Mouse (Mus musculus) liver (tissue): Measurements from ENCODE around the gene Hcn2.

Source experiments
- DNase-seq: peaks from one replicate; pipeline ENCODE4 v3.0.0-alpha.2; 2020; ENCODE audit warnings: mixed read lengths

Gene Hcn2

DNA sequence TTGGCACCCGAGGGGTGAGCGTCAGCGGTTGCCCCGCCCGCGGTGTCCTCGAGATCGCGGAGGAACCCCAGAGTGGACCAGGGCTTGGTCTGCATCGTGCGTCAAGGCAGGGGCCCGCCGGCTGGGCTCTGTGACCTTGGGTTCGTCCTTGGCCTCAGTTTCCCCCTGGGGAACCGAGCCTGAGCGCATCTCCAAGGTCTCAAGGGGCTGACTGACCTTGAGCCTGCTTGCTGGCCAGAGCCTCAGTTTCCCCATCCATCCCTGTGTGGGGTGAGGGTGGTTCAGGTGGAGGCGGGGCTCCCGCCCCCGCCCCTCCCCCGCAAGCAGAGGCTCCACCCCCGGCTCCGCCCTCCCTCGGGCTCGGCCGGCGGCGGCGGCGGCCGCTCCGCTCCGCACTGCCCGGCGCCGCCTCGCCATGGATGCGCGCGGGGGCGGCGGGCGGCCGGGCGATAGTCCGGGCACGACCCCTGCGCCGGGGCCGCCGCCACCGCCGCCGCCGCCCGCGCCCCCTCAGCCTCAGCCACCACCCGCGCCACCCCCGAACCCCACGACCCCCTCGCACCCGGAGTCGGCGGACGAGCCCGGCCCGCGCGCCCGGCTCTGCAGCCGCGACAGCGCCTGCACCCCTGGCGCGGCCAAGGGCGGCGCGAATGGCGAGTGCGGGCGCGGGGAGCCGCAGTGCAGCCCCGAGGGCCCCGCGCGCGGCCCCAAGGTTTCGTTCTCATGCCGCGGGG lies at the start of gene Hcn2:
Gene Hcn2, plus strand, starts transcription at position 381 of the 734 bp plus-strand sequence.
- DNase-seq, result no peak

DNA sequence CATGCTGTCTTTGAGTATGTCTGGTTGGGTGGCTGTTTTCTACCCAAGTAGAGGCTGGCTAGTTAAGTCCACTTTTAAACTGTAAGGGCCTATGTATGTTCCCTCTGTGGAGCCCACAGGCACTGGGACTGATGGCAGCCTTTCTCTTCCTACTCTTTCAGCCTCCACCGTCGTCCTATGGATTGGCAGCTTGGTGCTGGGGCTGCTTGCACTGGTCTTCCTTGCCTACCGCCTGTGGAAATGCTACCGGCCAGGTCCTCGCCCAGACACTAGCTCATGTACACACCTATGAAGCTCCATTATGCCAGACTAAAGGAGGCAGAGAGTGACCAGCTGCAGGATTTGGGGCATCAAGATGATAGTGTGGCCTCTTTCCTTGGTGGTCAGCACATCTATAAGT lies 48.4 kb upstream of the Hcn2 start:
- no peak for DNase-seq

DNA sequence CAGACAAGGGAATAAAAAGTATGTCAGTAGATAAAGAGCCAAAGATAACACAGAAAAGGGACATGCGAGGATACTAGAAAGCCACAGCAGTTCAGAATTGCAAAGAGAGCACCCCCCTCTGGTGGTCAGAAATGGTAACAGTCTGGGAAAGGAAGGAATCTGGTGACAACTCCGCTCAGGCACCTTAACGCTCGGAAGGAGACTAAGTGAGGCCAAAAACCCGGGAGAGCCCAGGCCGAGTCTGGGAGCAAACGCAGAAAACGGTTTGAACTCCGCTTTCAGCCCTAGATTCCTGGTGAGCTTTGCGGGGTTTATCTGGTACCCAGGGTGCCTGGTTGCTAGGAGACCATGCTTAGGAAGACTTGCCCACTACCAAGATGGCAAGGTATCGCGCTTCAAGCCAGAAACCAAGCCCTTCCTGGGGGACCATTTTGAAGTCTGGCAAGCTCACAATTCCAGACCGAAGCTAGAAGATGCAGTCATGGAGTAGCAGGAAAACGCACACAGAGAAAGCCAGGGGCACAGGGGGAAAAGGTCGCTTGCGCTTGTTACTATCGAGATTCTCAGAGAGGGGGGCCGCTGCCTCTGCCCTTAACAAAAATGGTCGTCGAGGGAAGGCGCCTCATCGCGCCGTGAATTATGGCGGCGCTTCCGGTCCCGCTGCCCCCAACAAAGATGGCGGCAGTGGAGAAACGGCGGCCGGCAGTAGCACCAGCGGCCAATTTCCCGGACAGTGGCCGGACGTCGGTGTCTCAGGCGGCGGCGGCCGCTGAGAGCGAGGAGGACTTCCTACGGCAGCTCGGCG lies 47.5 kb upstream of the Hcn2 start, which contains the start of gene Tpgs1:
Gene Tpgs1, plus strand, starts transcription at position 599 of the 805 bp plus-strand sequence.
- DNase-seq, result peak; percentile 85

DNA sequence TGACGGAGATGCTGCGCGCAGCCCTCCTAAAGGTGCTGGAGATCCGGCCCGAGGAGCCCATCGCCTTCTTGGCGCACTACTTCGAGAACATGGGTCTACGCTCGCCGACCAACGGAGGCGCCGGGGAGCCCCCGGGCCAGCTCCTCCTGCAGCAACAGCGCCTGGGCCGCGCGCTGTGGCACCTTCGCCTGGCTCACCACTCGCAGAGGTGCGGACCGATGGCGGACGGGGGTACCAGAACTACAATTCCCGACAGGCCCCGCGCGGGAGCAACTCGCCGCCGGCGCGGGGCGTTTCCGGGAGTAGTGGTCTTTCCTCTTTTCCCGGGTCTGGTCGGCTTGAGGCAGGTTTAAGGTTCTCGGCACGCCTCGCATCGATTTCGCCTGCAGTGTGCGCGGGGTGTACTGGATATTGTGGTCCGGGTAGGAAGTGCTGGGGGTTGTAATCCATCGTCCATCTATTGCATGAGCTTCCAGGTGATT lies 46.8 kb upstream of the Hcn2 start:
- DNase-seq, result peak; percentile 77

DNA sequence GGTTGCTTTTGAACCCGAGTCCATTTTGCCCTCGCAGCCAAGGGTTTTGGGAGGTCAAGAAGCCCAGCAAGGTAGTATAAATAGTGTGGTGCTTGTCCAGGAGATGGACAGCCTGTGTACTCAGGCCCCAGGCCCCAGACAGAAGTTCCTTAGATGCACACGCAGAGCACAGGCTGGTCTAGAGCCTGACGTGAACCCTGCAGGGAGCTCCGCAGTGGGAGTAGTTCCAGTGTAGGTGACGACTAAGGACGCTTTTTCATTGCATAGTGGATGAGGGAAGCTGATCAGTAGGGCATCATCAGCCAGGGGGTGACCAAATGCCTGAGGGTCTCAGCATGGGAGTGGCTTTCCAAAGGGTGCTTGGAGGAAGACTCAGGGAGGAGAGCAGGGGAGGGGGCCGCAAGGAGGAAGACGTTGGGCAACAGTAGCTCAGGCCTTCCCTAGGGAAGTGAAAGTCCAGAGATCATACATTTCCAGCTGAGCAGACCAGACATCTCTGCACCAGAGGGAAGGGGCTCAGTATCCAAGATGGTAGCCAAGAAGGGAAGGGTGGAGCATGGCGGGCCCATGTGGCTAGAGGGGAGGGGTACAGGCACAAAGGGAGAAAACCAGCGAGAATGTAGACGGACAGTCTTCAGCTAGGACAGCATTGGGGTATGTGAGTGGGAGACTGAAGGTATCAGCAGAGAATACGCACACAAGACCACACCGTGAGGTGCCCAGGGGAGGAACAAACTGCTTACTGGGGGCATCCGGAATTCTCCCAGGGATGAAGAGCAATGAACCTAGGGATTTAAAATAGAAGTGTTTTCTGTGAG lies 46.2 kb upstream of the Hcn2 start:
- DNase-seq, result no peak

DNA sequence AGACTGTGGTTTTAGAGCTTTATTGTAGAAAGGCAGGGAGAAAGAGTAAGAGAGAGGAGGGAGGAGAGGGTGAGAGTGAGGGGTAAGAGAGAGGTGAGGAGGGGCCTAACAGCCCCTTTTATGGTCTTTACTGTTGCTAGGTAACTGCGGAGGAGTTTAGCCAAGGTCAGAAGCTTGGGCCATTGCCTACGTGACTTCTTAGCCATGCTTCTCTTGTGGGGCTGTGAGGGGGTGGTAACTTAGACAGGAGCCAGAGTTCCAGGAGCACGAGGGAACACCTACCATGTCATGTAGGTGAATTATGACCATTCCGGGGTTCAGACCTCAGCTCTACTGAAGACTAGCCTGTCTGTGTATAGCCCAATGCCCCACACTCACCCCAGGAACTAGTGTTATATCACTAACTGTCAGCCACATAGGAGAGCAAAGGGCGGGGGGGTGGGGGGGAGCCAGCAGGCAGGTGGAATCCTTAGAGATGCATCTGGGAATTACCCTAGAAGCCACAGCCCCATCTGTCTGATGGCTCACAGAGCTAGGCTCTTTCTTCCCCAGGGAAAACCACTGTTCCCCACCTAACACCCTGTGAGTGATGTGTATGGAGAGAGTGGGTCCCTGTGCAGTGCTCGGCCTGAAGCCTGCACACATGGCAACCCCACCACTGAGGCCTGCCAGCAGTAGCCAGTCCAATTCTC lies 44.9 kb upstream of the Hcn2 start:
- DNase-seq, result no peak

DNA sequence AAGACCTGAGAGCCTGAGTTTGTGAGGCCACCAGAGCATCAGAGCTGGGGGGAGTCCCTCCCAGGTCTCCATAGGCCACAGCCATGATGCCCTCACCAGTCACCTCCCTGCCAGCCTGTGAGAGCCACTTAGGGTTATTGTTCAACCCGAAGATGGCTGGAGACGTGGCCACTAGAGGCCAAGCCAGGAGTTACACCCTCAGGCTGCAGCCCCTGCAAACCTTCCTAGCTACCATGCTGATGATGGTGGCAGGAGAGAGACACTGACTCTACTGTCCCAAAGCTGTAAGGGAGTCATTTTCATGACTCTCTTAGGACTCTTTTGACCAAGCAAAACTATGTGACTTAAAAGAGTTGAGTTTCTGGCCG lies 44.4 kb upstream of the Hcn2 start:
- no peak for DNase-seq

DNA sequence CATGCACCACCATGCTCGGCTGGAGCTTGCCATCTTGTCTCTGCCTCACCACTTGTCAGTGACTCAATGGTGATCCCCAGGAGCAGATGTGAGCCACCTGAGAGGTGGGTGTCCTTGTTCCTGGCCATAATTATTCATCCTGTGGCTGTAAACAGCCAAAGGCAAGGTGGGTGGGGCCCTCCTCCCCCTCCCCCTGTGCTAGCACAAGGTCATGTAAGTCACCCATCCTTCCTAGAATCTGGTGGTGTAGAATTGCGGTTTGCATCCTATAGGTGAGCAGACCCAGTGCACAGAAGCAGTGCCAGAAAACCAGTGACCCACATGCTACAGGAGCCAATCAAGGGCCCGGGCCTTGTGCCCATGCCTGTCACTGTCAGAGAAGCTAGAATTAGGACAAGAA lies 43.4 kb upstream of the Hcn2 start:
- DNase-seq, result no peak

DNA sequence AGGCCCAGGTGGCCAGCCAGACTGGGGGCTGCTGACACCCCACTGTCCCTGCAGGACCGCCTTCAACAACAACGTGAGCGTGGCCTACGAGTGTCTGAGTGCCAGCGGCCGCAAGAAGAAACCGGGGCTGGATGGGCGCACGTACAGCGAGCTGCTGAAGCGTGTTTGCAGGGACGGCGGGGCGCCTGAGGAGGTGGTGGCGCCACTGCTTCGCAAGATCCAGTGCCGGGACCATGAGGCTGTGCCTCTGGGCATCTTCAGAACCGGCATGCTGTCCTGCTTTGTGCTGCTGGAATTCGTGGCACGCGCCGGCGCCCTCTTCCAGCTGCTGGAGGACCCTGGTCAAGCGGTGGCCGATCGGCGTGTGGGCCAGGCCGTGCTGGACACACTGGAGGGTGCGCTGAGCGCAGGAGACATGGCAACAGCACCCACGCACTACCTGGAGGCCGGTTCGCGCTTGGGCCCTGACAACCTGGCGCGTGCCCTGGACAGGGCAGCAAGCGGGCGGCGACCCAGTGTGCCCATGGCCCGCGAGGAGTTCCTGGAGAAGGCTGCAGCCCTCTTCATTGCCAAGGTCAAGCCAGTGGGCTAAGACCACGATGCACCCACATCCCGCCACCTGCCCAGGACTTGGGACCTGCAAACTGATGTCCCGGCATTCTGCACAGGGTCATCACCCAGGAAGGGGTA lies 40.9 kb upstream of the Hcn2 start:
- DNase-seq, result no peak

DNA sequence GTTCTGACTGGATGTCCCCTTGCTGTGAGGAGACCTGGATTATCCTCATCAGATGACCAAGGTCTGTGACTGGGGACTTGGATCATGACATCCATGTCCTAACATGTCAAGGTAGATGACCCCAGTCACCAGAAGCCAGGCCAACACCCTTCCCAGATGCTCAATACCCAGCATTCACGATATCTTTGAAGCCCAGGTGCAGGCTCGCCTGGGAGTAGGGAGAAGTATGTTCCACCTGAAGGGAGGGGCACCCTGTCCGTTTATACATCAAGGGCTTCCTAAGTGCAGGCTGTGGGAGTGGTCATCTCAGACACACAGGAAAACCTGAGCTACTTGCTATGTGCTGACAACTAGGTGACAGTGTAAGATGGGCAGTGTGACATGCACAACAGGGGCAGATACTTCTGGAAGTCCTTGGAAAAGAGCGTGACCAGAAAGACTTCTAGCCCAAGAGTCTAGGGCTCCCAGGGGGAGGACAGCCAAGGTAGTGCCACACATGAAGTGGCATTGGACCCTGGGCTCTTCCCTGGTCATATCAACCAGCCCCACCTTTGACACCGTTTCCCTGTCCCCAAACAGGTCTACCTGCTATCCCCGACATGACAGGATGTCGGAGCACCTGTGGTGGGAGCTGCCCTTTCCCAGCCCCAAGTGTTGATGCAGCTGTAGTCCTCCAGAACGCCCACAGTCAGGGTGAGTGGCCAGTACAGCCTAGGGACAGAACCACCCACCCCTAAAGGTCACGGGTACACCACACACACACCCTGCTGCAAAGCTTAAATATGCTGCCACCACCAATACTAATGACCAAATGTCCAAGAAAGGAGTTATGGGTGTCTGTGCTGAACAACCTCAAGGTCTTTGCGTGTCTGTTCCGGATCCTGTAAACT lies 35.6 kb upstream of the Hcn2 start:
- DNase-seq, result no peak

DNA sequence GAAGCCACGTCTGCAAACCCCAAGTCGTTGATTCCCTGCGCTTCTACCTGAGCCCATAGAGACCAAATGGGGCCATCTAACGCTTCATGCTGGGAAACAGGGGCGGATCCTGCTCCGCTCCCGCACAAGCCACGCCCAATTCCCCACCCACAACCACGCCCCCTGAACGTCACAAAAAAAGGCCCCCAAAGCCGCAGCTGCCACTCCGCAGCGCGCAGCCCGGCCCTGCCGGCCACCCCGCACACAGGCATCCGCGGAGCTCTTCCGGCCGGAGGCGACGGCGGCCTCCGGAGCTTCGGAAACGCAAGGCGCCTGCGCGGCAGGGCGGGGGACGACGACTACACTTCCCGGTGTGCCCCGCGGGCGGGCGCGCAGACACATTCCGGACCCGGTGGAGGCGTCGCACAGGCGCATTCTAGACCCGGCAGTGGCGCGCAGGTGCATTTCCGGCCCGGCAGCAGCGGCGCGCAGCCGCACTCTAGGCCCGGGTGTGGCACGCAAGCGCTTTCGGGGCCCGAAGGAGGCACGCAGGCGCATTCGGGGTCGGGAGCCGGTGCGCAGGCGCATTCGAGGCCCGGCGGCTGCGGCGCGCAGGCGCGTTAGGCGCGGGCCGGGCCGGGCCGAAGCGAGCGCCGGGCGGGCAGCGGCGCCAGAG lies 34.7 kb upstream of the Hcn2 start, which contains the start of gene Cdc34:
Gene Cdc34, plus strand, starts transcription at position 605 of the 655 bp plus-strand sequence.
- DNase-seq, result peak; percentile 98

DNA sequence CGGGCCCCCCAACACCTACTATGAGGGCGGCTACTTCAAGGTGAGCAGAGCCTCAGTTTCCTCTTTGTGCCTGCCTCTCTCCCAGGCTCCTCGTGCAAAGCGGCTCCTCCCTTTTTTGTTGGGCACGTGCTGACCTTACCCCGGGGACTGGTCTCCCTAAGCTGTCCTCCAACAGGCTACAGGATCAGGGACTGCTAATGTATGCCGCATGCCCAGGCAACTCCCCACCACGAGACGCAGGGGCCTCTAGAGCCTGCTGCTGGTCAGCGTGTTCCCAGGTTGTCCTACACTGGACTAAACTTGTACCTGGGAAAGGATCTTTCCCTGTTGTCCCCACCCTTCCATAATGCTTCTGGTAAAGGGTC lies 33.9 kb upstream of the Hcn2 start:
- no peak for DNase-seq

DNA sequence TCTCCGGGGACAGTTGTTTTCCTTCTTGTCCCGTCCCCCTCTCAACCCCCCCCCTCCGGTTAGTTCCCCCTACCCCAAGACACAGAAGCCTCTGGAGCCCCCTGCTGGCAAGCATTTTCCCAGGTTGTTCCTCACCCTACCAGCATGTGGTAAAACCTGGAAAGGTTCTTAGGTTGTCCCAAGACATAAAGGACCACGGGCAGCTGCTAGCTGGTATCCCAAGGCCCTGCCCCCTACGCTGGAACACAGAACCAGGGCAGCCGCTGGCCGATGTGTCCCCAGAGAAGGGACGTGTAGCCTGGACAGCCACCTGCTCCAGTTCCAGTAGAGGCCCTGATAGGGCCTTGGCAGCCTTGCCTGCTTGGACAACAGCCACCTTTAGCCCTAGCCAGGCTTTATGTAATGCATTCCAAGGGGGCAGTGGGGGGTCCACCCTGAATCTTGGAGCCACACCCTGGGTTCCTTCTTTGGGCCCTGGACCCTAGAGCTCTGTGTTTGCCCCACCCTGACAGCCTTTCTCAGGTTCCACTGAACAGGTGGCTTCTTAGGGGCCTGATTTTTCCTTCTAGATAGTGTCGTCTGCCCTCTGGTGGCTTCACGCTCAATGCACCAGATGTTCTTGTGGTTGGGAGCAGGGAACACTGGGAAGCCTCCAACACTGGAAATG lies 33.4 kb upstream of the Hcn2 start:
- DNase-seq, result peak; percentile 77

DNA sequence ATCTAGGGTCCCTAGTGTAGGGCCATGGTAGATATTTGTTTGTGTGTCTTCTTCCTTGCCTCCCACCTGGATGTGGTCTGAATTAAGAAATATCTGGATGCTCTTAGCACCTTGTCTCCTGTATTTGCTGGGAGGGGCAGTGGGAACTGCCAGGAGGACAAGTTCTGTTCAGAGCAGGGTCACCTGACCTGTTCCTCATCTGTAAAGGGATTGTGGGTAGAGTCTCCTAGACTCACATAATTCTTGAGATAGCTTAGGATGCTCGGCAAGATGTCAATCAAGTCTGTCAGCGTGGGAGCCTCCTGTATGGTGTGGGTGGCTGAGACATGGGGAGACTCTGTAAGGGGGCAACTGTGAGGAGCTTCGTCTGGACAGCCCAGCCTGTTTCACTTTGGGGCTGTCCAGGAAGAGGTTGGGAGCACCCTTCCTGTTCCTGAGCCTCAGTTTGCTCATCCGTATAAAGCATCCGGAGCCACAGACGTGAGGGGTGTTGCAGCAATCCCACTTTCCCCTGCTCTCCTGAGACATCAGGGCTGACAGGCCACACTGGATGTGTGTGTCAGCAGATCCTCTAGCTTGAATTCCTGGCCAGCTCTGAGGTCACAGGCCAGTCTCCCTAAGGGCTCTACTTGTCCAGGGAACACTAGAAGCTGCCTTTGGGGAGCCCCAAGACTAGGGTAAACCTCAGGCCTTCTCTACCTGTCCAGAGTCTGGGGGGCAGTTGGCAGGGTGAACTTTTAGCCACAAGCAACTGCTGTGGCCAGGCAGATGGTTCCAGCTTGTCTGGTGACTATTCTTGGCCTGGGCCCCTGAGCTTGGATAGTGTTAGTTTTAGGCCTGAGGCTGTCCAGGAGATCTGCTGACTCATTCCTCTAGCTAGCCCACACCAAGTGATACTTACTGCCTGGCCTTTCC lies 32.5 kb upstream of the Hcn2 start:
- peak; percentile 41 for DNase-seq

DNA sequence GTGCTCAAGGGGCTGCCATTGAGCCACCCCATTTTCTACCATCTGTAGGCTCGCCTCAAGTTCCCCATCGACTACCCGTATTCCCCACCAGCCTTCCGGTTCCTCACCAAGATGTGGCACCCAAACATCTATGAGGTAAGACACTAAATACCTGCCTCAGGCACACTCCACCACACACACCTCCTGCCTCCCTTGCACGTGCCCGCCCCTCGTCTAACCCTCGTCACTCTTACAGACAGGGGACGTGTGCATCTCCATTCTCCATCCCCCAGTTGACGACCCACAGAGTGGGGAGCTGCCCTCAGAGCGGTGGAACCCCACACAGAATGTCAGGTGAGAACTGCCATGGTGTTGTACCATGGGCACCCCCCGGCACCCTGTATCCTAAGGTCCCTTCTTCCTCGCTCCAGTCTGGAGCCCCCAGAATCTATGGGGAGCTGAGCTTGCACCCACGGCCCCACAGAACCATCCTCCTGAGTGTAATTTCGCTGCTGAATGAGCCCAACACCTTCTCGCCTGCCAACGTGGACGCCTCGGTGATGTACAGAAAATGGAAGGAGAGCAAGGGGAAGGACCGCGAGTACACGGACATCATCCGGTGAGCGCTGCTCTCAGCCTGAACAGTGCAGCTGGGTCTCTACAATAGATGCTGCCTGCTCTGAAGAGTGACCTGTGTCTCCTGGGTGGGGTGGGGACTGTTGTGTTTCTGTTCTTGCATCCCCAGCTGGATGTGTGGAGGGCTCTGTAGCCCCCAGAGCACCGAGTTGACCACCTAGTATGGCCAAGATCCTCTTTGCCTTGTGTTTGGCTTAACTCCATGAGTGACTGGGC lies 31.4 kb upstream of the Hcn2 start:
- DNase-seq, result no peak

DNA sequence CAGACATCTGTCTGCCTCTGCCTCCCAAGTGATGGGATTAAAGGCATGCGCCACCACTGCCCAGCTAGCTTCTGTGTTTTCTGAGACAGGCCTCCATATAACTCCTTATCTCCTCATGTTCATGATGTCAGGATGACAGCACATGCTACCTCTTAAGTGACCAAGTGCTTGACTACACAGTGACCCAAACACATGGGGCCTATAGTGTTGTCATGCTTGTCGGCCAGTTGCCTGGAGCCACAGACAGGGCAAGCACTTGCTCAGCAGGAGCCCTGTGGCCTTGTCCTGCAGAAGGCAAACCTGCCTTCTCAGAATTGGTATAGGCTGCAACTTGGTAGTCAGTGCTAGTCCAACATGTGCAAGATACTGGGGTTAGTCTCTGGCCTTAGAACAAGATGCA lies 30.2 kb upstream of the Hcn2 start:
- DNase-seq, result no peak

DNA sequence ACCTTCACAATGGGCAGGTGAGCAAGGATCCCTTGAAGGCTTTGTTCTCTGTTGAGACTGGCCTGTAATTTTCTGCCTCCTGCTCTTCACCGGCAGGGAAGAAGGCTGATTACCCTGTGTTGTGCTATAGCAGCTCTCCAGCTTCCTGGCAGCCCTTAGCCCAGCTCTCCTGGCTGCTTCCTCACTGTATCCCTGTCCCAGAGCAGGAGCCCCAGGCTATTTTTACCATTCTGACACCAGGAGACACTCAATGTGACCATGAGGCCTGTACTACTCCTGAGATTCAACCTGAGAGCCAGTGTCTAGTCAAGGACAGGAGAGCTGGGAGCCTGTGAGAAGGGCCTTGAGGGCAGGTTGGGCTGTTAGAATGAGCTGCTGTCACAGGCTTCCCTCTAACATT lies 29.7 kb upstream of the Hcn2 start:
- no peak for DNase-seq

DNA sequence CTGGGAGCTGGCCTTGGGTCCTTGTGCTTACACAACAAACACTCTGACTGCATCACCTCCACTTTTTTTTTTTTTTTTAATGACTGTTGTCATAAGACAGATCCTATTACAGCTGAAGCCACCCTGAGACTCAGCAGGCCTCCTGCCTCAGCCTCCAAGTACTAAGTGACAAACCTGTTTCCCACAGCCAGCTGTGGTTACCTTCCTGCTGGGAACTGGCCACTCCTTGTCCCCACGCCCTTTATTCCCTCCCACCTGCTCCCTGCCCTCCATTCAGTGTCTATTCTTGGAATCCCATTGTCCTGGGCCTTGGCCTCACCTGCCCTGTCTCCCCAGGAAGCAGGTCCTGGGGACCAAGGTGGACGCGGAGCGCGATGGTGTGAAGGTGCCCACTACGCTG lies 28.9 kb upstream of the Hcn2 start:
- no peak for DNase-seq
